Mouse (Mus musculus): ENCODE results near the gene Polr3e. TPM values are rescaled to one million over a fixed set of nuclear protein-coding genes. Genes with fewer than 3 reads are reported as not detected.
"Not testable (repeated sequence)": the region's sequence is repeated elsewhere in the genome, so short reads cannot be mapped to it uniquely, and the experiment has no call there.

Polr3e gene
- total RNA-seq, 2 experiments from 2014 or later = 8.2 to 8.7 TPM

DNA sequence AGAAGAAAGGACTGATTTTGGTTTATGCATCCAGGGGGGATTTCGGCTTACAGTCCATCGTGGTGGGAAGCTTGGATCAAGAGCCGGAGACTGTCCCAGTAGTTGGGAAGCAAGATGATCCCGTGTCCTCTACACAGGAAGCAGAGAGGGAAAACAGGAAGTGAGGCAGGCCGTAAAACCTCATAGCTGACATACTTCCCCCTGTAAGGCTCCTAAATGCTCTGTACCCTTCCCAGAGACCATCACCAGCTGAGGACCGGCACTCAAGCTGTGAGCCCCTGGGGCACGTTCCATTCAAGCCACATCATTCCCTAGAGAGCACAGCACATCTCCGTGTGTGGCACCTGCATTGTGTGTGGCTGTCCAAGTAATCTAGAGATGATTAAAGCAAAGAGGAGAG lies 15.8 kb upstream of the Polr3e start:
- intact Hi-C loops (cut with DNase I) = no loop called here
- no peak for DNase-seq (ENCODE audit: low spot score)

DNA sequence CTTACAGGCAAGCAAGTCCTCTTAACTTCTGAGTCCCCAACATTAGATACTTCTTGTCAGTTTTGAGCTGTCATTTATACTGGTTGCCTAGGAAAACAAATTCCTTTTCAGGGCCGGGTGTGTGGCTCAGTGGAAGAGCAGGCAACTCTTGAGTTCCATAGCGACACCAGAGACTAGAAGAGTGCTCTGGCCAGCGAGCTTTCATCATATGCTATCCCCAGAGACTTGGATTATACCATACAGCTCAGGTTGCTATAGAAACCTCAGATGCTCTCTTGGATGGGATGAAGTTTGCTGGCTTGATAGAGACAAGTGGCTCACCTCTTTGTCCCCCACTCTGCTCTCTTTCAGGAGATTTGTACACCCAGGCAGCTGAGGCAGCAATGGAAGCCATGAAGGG lies 14.6 kb upstream of the Polr3e start:
- intact Hi-C loops (cut with DNase I) = no loop called here
- no peak for DNase-seq (ENCODE audit: low spot score)

DNA sequence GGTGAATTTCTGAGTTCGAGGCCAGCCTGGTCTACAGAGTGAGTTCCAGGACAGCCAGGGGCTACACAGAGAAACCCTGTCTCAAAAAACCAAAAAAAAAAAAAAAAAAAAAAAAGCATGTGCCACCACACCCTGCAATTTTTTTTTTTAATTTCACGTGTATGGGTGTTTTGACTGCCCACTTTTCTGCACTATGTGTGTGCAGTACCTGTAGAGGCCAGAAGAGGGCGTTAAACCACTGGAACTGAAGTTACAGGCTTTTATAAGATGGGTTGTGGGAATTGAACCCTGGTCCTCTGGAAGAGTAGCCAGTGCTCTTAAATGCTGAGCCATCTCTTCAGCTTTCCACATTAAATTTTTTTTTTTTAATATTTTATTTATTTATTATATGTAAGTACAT lies 7.4 kb upstream of the Polr3e start:
- intact Hi-C loops (cut with DNase I) = loop anchor here (10.0 kb wide), 1 partner anchor 155 kb away; no protein-coding TSS in a partner anchor
- DNase-seq (ENCODE audit: low spot score) = not testable (repeated sequence)

DNA sequence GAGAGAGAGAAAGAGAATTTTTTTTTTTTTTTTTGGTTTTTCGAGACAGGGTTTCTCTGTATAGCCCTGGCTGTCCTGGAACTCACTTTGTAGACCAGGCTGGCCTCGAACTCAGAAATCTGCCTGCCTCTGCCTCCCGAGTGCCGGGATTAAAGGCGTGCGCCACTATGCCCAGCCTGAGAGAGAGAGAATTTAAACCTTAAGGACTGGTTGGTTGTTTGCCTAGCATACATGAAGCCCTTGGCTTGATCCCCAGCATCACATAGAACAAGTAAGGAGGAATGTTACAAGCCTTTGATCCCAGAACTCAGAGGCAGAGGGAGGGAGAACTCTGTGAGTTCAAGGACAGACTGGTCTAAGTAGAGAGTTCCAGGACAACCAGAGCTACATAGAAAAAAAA lies 6.3 kb upstream of the Polr3e start:
- intact Hi-C loops (cut with DNase I) = loop anchor here (10.0 kb wide), 1 partner anchor 156 kb away; no protein-coding TSS in a partner anchor
- not testable (repeated sequence) for DNase-seq (ENCODE audit: low spot score)

DNA sequence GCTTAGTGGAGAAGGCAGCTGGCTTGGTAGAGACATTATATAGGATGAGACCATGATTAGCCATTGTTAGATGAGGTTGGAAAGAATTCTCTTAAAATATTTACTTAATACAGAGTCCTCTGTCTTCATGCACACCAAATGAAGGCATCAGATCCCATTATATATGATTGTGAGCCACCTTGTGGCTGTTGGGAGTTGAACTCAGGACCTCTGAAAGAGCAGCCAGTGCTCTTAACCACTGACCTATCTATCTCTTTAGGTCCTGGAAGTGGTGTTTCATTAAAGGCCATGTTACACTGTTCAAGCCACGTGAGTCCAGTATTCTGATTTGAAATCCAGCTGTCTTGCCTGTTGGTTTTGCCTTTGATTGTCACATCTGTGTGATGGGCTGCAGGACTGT lies 4.2 kb upstream of the Polr3e start:
- intact Hi-C loops (cut with DNase I) = loop anchor here (10.0 kb wide), 1 partner anchor 159 kb away; no protein-coding TSS in a partner anchor

DNA sequence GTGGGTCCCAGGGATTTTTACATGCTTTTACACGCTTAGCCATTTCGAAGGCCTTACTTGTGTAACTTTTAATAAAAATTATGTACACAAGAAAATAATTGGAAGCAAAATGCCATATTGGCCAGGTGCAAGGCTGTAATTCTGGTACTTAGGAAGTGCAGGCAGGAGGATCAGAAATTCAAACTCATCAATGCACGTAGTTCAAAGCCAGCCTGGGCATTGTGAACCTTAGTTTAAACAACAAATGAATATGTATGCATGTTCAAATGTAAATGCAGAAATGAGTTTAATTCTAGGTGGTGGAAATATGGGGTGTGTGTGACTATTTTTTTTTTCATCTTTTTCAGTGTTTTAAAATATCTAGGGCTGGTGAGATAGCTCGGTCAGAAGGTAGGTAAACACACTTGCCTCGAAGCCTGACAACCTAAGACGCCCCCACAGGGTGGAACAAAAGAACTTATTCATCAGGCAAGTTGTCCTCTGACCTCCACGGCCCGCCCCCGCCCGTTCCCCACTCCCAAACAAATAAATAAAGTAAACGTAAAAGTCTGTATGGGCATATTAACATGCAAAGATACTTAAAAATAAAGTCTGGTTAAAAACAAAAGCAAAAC lies 1.2 kb upstream of the Polr3e start:
- no peak for DNase-seq (ENCODE audit: low spot score)
- intact Hi-C loops (cut with DNase I) = loop anchor here (5.0 to 10.0 kb wide), 2 partner anchors 162 to 279 kb away; partner anchors contain the start of gene Uqcrc2

More for the DNA sequence above, 4.2 kb upstream of the Polr3e start:
- no peak for DNase-seq (ENCODE audit: low spot score)

DNA sequence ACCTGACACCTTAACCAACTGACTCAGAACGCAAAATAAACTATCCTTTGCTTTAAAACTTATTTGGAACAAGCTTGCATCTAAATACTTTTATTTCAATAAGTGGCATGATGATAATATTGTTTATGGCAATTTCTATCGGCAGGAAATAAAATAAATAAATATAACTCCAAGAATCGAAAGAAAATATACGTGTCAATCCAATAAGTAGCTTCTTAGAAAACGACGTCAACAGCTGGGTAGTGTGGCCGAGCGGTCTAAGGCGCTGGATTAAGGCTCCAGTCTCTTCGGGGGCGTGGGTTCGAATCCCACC lies 309 bp upstream of the Polr3e start:
- DNase-seq (ENCODE audit: low spot score) = no peak
- intact Hi-C loops (cut with DNase I) = loop anchor here (1.0 to 10.0 kb wide), 3 partner anchors 82 to 280 kb away; partner anchors contain the start of gene Uqcrc2

DNA sequence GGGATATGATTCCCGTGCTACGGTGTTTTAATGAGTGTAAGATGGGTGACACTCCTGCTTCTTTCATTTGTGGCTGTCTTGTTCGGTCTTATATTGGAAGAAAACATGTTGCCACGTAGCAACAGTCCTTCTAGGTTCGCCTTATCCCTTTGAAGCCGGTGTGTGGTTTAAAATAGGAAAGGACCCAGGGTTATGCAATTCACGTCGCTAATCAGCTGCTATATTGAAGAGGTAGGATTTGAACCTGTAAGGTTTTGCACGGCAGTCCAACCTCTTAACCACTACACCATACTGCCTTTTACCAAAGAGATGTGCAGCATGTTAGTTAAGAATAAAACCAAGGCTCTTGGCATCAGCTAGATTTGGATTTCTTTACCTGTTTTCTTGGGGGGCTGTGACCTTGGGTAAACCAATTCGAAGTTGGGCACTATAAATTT lies 1.0 kb downstream of the Polr3e start:
- no peak for DNase-seq (ENCODE audit: low spot score)
- intact Hi-C loops (cut with DNase I) = loop anchor here (5.0 to 10.0 kb wide), 2 partner anchors 164 to 281 kb away; partner anchors contain the start of gene Uqcrc2

DNA sequence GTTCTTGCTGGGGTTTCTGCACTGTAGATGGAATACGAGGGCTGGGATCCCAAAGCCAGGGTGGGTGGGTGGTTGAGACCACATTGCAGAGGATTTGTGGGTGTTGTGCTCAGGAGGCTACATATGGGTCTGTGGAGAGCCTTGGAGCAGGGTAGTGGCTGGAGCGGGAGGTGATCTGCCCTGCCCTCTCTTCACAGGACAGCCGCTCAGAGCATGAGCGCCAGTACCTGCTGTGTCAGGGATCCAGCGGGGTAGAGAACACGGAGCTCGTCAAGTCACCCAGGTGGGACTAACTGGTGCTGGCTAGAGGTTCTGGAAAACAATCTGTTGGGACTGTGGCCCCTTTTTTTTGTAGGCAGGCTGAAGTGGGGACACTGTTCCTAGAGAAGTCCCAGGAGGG lies 15.6 kb downstream of the Polr3e start:
- DNase-seq (ENCODE audit: low spot score) = no peak
- intact Hi-C loops (cut with DNase I) = no loop called here

DNA sequence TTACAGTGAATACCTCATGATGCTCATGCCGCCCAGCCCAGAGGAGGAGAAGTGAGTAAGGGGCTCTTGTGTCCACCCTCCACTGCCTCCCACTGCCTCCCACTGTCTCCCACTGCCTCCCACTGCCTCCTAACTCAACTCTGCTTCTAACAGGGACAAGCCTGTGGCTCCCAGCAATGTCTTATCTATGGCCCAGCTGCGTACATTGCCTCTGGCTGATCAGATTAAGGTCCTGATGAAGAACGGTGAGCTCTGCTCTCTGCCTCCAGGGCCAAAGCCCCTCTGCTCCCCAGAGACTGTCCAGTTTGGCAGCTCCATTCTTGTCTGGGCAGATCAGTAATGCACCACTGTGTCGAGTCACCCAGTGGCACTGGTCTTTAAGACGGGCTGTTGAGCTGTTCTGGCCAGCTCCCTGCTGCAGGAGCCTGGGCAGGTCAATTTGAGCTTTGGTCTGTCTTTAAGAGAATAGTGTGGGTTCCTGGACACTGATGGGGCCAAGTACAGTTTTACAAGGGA lies 16.2 kb downstream of the Polr3e start:
- DNase-seq (ENCODE audit: low spot score) = no peak
- intact Hi-C loops (cut with DNase I) = loop anchor here (1.0 to 2.0 kb wide), 3 partner anchors 69 to 187 kb away; no protein-coding TSS in a partner anchor

DNA sequence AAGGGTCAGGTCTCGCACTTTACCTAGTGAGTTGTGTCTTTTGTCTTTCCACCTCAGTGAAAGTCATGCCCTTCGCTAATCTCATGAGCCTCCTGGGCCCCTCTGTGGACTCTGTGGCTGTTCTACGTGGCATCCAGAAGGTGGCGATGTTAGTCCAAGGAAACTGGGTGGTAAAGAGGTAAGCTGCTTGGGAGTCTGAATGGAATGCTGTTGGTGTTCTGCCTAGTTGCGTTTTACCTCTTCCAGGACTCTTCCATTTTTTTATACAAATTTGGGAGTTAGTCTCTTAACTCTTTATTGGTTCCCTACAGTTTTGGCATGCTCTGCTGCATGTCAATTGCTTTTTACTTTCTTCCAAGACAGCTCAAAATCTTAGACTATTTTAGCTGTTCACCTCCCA lies 17.2 kb downstream of the Polr3e start:
- intact Hi-C loops (cut with DNase I) = loop anchor here (1.0 to 2.0 kb wide), 3 partner anchors 68 to 186 kb away; no protein-coding TSS in a partner anchor

DNA sequence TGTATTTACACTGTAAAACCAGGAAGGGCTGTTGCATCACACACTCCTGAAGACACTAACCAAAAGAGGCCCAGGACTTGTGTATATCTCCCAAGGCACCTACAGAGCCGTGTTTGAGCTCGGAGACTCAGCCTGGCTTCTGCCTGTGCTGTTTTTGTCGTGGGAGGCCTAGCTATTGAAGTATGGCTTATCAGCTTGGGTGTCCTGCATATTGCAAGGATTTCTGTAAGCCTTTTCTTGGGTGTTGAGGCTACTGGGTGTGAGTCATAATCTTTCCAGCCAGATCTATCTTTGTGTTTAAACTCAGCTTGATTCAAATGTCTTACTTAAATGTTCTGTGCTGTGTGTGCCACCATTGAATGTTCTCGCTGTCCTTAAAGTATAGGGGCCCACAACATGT lies 19.0 kb downstream of the Polr3e start:
- no peak for DNase-seq (ENCODE audit: low spot score)
- intact Hi-C loops (cut with DNase I) = no loop called here

More for the DNA sequence above, 17.2 kb downstream of the Polr3e start:
- DNase-seq (ENCODE audit: low spot score) = no peak

DNA sequence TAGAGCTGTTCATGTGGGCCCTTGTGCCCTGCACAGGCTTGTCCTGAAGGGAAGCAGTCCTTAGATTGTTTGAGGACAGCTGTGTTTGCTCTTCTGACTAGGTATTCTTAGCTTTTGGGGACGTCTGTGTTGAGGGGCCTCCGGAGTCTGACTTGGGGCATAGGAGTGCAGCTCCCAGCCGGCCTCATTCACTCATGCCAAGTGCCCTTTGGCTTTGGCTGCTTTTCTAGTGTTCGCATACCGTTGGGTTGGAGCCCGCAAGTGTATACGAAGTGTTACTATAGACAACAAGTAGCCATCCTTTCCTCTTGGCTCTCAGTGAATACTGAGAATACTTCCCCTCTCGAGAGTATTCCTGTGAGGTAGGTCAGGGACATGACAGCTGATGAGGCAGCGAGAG lies 20.7 kb downstream of the Polr3e start:
- no peak for DNase-seq (ENCODE audit: low spot score)
- intact Hi-C loops (cut with DNase I) = no loop called here

DNA sequence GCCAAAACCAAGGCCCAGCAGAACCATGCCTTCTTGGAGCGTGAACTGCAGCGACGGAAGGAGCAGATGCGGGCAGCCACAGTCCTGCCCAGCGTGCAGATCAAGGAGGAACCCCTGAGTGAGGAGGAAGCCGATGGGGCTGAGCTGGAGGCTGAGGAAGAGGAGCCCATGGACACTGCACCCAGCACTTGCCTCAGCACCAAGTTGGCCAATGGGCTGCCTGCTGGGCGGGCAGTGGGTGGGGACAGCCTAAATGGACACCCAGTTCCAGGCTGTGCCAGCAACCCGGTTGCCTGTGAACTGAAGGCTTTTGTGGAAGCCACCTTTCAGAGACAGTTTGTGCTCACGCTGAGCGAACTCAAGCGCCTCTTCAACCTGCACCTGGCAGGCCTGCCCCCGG lies 22.8 kb downstream of the Polr3e start:
- no peak for DNase-seq (ENCODE audit: low spot score)

DNA sequence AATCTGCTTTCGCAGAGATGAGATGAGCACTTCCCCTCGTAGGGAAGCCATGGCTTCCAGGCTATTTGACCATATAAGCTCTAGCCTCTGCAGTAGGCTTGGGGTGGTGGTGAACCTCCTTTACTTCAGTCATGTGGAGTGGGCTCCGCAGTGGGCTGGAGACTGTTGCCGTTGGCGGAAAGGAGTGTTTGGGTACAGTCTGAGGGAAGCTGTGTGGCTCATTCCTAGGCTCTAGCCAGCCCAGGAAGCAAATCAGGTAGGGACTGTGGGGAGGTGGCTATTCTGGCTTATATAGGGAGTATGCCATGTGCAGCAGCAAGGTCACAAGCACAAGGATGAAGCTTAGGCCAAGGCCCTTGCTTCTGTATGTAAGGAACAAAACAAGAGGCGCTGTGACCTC lies 23.7 kb downstream of the Polr3e start:
- DNase-seq (ENCODE audit: low spot score) = no peak

More for the DNA sequence above, 22.8 kb downstream of the Polr3e start:
- intact Hi-C loops (cut with DNase I) = no loop called here

DNA sequence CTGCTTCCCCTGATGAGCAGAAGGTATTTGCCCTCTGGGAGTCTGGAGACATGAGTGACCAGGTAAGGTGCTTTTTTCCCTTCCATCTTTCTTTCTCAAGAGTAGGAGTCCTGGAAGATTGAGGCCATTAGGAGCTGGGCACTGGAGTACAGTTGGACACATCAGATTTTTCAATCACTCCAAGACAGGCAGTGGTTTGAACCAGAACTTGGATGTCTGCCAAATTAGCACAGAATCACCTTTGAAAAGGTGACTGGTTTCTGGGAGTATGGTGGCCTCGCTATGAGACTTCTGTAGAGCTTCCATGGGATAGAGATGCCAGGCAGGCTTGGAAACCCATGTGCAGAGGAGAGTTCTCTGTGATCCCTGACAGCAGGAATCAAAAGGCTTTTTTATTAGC lies 25.0 kb downstream of the Polr3e start:
- intact Hi-C loops (cut with DNase I) = no loop called here
- DNase-seq (ENCODE audit: low spot score) = no peak

More for the DNA sequence above, 23.7 kb downstream of the Polr3e start:
- intact Hi-C loops (cut with DNase I) = no loop called here

DNA sequence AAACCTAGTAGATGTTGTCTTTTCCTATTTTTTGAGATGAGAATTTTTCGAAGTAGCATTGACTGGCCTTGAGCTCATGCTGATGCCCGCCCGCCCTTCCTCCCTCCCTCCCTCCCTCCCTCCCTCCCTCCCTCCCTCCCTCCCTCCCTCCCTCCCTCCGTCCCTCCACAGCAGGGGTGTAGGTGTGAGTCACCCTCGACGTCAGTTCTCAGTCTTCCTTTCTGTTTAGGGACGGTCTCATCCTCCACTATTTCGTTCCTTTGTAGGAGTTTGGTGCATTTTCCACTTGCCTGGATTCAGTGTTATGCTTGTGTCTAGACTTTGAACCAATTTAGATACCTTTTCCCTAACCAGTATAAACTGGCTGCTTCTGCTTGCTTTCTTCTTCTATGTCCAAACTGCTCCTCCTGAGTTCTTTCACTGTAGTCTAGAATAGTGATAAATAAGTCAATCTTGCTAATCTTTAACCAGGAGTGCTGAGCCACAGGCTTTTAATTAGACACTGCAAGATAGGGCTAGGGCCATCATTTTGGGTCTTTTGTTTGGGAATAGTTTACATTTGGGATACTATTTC lies 26.5 kb downstream of the Polr3e start:
- intact Hi-C loops (cut with DNase I) = no loop called here
- DNase-seq (ENCODE audit: low spot score) = no peak

DNA sequence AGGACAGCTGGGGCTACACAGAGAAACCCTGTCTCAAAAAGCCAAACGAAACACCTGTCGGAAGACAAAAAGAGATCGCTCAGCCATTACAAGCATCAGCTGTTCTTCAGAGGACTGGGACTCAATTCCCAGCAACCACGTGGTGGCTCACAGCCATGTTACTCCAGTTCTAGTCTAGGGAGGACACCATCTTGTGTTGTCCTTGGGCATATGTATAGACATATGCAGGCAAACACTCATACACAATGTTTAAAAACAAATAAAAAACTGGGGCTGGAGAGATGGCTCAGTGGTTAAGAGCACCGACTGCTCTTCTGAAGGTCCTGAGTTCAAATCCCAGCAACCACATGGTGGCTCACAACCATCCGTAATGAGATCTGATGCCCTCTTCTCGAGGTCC lies 36.0 kb downstream of the Polr3e start:
- intact Hi-C loops (cut with DNase I); DNase-seq (ENCODE audit: low spot score): not testable (repeated sequence)

DNA sequence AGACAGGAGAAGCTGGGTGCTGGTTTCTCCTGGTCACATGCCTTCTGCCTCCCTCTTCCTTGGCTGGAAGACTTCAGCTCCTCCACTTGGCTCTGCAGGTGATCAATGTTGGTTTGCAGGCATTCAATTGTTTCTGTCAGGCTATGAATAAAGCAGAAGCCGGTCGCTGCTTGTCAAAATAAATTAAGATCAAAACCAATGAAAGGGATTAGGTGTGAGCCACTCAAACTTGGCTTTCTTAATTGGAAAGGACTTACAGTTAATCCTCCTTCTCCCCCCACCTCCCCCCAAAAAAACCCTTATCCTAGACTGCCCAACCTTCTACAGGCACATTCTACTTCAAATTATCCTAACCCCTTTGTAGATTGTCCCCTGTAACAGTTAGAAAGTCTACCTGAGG lies 42.6 kb downstream of the Polr3e start:
- intact Hi-C loops (cut with DNase I) = no loop called here
- no peak for DNase-seq (ENCODE audit: low spot score)

DNA sequence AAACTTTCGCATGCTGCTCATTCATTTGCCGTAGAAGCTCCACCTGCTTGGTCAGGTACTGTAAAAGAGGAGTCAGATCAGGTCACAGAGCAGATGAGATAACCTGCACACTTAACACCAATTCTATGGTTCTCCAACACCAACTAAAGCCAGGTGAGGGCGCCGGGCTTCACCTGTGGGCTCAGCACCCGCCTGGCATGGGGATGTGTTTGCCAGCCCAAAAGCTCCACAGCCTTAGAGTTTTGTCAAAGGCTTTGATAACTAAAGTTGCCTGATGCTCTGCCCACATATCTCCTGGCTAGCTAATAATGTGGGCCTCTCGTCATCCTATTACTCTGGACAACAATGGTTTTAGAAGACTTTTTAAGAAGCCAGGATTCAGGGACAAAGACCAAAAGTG lies 43.1 kb downstream of the Polr3e start:
- intact Hi-C loops (cut with DNase I) = no loop called here

DNA sequence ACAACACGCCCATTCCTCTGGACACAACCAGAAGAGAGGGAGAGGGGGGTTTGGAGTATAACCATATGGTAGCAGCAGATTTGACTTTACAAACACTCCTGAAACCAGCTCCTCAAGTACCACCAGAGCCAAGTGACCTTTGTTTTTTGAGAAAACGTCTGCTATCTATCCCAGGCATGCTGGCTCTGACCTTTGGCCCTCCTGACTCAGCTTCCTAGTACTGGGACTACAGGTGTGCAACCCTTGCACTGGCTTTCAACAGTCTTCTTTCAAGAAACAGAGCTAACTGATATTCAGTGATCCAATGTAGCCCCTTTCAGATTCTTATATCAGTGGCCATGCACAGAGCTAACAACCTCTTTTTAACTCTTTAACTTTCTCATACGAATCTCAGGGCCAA lies 44.3 kb downstream of the Polr3e start:
- intact Hi-C loops (cut with DNase I) = no loop called here
- no peak for DNase-seq (ENCODE audit: low spot score)

More for the DNA sequence above, 43.1 kb downstream of the Polr3e start:
- no peak for DNase-seq (ENCODE audit: low spot score)

Measured in heart, postnatal 25 days (tissue).